Mouse (Mus musculus) embryonic fibroblast, embryonic 13.5 days (primary cell): ENCODE results near the gene Cox4i2. TPM values are rescaled to one million over a fixed set of nuclear protein-coding genes. Genes with fewer than 3 reads are reported as not detected.

Experiments used
- H3K27ac ChIP-seq: 2 replicates; pipeline ENCODE4 v1.5.1; 2012; ENCODE audit warnings: low read length, control low read depth, inconsistent platforms; ENCODE audit not compliant: insufficient read depth
- H3K4me1 ChIP-seq: 2 replicates; pipeline ENCODE4 v1.6.1; 2011; ENCODE audit warnings: low read length; ENCODE audit not compliant: control insufficient read depth, insufficient read depth
- H3K4me3 ChIP-seq: 2 replicates; pipeline ENCODE4 v1.5.1; 2011; ENCODE audit warnings: mild to moderate bottlenecking, control low read depth, low read length; ENCODE audit not compliant: insufficient read depth
- CTCF ChIP-seq: IDR thresholded peaks from 2 replicates; pipeline ENCODE4 v1.5.1; 2011; ENCODE audit warnings: mild to moderate bottlenecking, control low read depth, low read length, moderate library complexity, borderline replicate concordance; ENCODE audit not compliant: insufficient read depth
- POLR2A ChIP-seq: IDR thresholded peaks from 2 replicates; pipeline ENCODE4 v1.6.1; 2011; ENCODE audit warnings: low read depth, mild to moderate bottlenecking, control low read depth, low read length, moderate library complexity
- polyA plus RNA-seq: library from polyadenylated mRNA; stranded (reverse); fragments of >200 nt; gene quantifications from 2 replicates; pipeline ENCODE4 v1.2.4, GENCODE M21; 2011; ENCODE audit warnings: low read depth; ENCODE audit not compliant: missing spikeins, insufficient read length

Cox4i2 gene
- polyA plus RNA-seq, 1 experiment: 1.5 TPM

- H3K27ac ChIP-seq: no peak overlapping the region
- H3K4me3 ChIP-seq: no peak overlapping the region
- TF ChIP-seq POLR2A: no peak
- TF ChIP-seq CTCF: no peak
- no peaks in the 10 kb centered on the region for H3K4me1 ChIP-seq
Observed at GRCm38 (mm10) chr2:152723651-152724331, 30.2 kb upstream of the Cox4i2 start.

GRCm38 (mm10) chr2:152724332-152724723 is 29.6 kb upstream of the Cox4i2 start:
- TF ChIP-seq CTCF: no peak
- no peak for TF ChIP-seq POLR2A
- Histone ChIP-seq H3K4me3 (no peak overlapping the region), H3K27ac (no peak overlapping the region), H3K4me1 (0 out of 2 replicates have a peak, but pooled peaks cover 3% of the 10 kb centered on the region)

GRCm38 (mm10) chr2:152725178-152725750 is 28.7 kb upstream of the Cox4i2 start:
- no peak overlapping the region for H3K27ac ChIP-seq
- peaks cover 7% of the 10 kb centered on the region; the same call in 1 of the 2 replicates for H3K4me1 ChIP-seq
- no peak overlapping the region for H3K4me3 ChIP-seq
- no peak for TF ChIP-seq CTCF
- TF ChIP-seq POLR2A: no peak

DNA sequence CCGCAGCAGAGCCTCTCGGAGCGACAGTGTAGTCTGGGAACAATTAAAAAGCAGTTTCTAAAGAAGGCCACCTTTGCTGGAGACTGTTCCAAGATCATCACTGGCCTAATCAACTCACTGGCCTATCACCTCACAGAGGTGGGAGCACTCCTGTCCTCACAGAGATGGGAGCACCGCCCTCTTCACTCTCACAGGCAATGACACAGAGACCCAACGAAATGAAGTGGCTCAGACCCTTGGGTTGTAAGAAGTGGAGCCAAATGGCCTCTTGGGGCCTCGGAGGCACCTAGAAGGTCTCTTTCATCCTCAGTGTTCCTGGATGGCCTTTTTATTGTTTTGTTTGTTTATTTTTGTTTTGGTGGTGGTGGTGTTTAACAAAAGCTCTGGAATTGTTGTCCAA is 27.8 kb upstream of the Cox4i2 start:
- Histone ChIP-seq H3K27ac (no peak overlapping the region), H3K4me3 (no peak overlapping the region), H3K4me1 (peaks cover 7% of the 10 kb centered on the region; the same call in 1 of the 2 replicates)
- TF ChIP-seq CTCF (no peak), POLR2A (no peak)

DNA sequence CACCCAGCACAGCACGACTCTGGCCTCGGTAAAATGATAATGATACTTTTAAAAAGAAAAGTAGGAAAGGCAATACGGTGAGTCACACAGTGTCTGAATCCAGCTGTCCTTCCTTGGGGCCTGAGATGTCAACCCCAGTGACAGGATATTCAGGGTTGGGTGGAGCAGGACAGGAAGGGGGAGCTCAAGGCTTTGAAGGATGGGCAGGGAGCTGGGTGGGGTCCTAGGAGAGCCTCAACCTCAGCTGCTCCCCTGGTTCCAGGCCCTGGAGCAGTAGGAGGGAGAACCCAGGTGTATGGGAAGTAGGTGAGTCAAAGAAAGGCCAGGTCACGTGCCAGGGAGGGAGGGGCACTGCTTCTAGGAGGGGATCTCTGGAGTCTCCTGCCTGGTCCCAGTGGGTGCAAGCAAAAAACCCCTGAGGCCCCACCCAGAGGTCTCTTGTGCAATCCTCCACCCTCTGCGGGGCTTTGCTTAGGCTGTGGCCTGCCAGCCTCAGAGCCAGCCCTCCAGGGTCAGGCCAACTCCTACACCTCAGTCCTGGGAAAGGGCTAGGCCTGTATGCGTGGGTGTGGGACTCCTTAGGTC is 27.1 kb upstream of the Cox4i2 start:
- TF ChIP-seq CTCF (no peak), POLR2A (no peak)
- Histone ChIP-seq H3K4me1 (peaks cover 7% of the 10 kb centered on the region; the same call in 1 of the 2 replicates), H3K4me3 (no peak overlapping the region), H3K27ac (no peak overlapping the region)

- Histone ChIP-seq H3K4me1 (peaks cover 7% of the 10 kb centered on the region; the same call in 1 of the 2 replicates), H3K4me3 (no peak overlapping the region), H3K27ac (no peak overlapping the region)
- TF ChIP-seq CTCF (no peak), POLR2A (no peak)
Observed at GRCm38 (mm10) chr2:152727795-152728510, 26.0 kb upstream of the Cox4i2 start.

DNA sequence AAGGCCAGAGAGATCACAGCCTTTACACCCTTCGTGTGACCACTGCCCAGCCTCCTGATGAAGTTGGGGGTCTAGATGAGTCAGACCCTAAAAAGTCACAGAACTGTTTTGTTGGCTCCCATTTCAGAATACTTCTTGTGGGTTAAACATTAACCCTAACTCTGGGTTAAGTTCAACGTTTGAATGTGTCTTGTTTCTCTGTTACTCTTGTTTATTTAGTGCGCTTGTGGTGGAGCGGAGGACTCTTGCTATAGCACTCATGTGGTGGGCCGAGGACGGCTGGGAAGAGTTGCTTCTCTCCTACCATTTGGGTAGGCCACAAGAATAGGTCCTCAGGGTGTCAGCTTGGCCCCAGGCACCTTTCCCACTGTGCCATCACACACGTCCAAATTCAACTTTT is 25.4 kb upstream of the Cox4i2 start:
- H3K4me1 ChIP-seq: peaks cover 7% of the 10 kb centered on the region; the same call in 1 of the 2 replicates
- TF ChIP-seq CTCF (no peak), POLR2A (no peak)
- no peak overlapping the region for H3K4me3 ChIP-seq
- no peak overlapping the region for H3K27ac ChIP-seq

GRCm38 (mm10) chr2:152729013-152729635 is 24.8 kb upstream of the Cox4i2 start:
- TF ChIP-seq POLR2A (no peak), CTCF (no peak)
- no peak overlapping the region for H3K27ac ChIP-seq
- H3K4me3 ChIP-seq: no peak overlapping the region
- peaks cover 7% of the 10 kb centered on the region; the same call in 1 of the 2 replicates for H3K4me1 ChIP-seq

GRCm38 (mm10) chr2:152729636-152730020 is 24.3 kb upstream of the Cox4i2 start:
- TF ChIP-seq CTCF: no peak
- TF ChIP-seq POLR2A: no peak
- H3K4me3 ChIP-seq: no peak overlapping the region
- H3K27ac ChIP-seq: peak overlapping the region; percentile 9; the same call in 1 of the 2 replicates
- H3K4me1 ChIP-seq: peaks cover 7% of the 10 kb centered on the region; the same call in 1 of the 2 replicates

GRCm38 (mm10) chr2:152733201-152733600 is 20.8 kb upstream of the Cox4i2 start:
- Histone ChIP-seq H3K4me3 (no peak overlapping the region), H3K27ac (no peak overlapping the region), H3K4me1 (peaks cover 7% of the 10 kb centered on the region; the same call in 1 of the 2 replicates)
- TF ChIP-seq CTCF (no peak), POLR2A (no peak)
